Mouse (Mus musculus): ENCODE results near the gene Met.

The Met gene

DNA sequence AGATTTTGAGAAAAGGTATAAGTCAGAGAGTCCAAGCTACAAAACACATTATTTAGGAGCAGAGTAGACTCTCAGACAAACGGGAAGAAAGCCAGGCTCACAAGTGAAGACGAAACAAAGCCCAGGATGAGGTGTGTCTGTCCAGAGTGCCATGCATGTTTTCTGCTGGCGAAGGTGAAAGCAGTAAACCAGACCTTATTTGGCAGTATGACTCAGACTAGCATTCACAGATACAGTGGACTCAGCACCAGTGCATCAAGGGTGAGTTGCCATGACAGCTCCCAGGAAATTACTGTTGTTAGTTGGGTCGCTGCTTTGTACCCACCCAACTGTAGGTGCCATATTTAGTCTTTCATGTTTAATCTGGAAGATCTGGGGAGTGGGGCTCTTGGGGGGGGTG is 149.1 kb downstream of the Met start:
- DNase-seq = no peak

DNA sequence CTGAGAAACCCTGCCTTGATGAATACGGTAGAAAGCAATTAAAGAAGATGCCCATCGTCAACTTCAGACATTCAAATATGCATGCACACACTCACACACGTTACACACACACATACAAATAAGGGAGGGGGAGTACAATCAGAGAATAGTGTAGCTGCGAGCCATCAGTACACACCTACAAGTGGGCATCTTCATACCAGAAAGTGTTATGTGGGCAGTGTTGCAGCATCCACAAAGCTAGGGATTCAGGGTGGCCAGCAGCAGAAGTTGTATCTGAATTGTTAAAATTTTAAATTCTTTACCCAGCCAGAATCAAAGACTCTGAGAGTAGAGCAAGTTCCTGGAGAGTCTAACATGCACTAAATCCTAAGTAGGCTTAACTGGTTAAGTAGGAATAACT is 157.2 kb downstream of the Met start:
- DNase-seq = no peak

DNA sequence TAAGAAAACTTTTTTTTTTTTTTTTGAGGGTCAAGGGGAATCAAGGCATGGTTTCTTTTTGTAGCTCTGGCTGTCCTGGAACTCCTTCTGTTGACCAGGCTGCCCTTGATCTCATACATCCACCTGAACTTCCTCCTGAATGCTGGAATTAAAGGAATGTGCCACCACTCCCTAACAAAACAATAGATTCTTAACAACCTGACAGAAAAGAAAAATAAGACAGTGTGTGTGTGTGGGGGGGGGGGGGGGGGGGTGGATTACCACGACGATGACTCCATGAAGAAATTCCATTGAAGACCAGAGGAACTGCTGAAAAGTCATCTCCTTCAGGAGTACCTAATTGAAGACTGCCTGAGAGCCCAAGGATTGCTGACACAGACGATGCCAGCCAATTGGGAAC is 157.8 kb downstream of the Met start:
- DNase-seq = no peak
